Mouse (Mus musculus): ENCODE measurements around the gene Mrpl38. TPM values are rescaled to one million over a fixed set of nuclear protein-coding genes. Genes with fewer than 3 reads are reported as not detected.
"Not testable (repeated sequence)": the region's sequence is repeated elsewhere in the genome, so short reads cannot be mapped to it uniquely, and the experiment has no call there.

Gene Mrpl38
- polyA plus RNA-seq, 1 experiment from 2014 or later = 65.0 TPM

- DNase-seq (ENCODE audit: low spot score) = no peak
These were observed 7.0 kb upstream of the Mrpl38 start for GRCm38 (mm10) chr11:116145481-116146293.

- no peak for DNase-seq (ENCODE audit: low spot score)
These were observed 4.8 kb upstream of the Mrpl38 start for GRCm38 (mm10) chr11:116143468-116143867.

GRCm38 (mm10) chr11:116142211-116142991 lies 3.7 kb upstream of the Mrpl38 start:
- no peak for DNase-seq (ENCODE audit: low spot score)

GRCm38 (mm10) chr11:116138096-116138467 lies 586 bp downstream of the Mrpl38 start:
- no peak for DNase-seq (ENCODE audit: low spot score)

- DNase-seq (ENCODE audit: low spot score) = no peak
These were observed 4.5 kb downstream of the Mrpl38 start for GRCm38 (mm10) chr11:116134171-116134570.

- no peak for DNase-seq (ENCODE audit: low spot score)
These were observed 5.2 kb downstream of the Mrpl38 start for GRCm38 (mm10) chr11:116133497-116133896.

GRCm38 (mm10) chr11:116132366-116133333 lies 6.0 kb downstream of the Mrpl38 start:
- DNase-seq (ENCODE audit: low spot score) = peak; percentile 58

- no peak for DNase-seq (ENCODE audit: low spot score)
These were observed 7.1 kb downstream of the Mrpl38 start for GRCm38 (mm10) chr11:116131349-116132170.

- peak; percentile 87 for DNase-seq (ENCODE audit: low spot score)
These were observed 8.0 kb downstream of the Mrpl38 start, which contains the start of gene Trim65 for GRCm38 (mm10) chr11:116130488-116131205. Gene Trim65, minus strand, starts transcription at chr11:116131128.

- DNase-seq (ENCODE audit: low spot score) = peak; percentile 69
These were observed 8.6 kb downstream of the Mrpl38 start for GRCm38 (mm10) chr11:116129993-116130487.

- DNase-seq (ENCODE audit: low spot score) = no peak
These were observed 9.4 kb downstream of the Mrpl38 start for GRCm38 (mm10) chr11:116129091-116129790.

- DNase-seq (ENCODE audit: low spot score) = no peak
These were observed 10.7 kb downstream of the Mrpl38 start for GRCm38 (mm10) chr11:116127986-116128385.

GRCm38 (mm10) chr11:116127156-116127980 lies 11.3 kb downstream of the Mrpl38 start, which contains the start of gene Trim47:
Gene Trim47, minus strand, starts transcription at chr11:116127210.
- no peak for DNase-seq (ENCODE audit: low spot score)

GRCm38 (mm10) chr11:116126261-116126660 lies 12.4 kb downstream of the Mrpl38 start:
- no peak for DNase-seq (ENCODE audit: low spot score)

- DNase-seq (ENCODE audit: low spot score) = not testable (repeated sequence)
These were observed 16.9 kb downstream of the Mrpl38 start for GRCm38 (mm10) chr11:116121731-116122245.

- no peak for DNase-seq (ENCODE audit: low spot score)
These were observed 20.8 kb downstream of the Mrpl38 start for GRCm38 (mm10) chr11:116117819-116118218.

GRCm38 (mm10) chr11:116117241-116117640 lies 21.4 kb downstream of the Mrpl38 start:
- no peak for DNase-seq (ENCODE audit: low spot score)
